Mouse (Mus musculus): Measurements from ENCODE around the gene Rora.

DNA sequence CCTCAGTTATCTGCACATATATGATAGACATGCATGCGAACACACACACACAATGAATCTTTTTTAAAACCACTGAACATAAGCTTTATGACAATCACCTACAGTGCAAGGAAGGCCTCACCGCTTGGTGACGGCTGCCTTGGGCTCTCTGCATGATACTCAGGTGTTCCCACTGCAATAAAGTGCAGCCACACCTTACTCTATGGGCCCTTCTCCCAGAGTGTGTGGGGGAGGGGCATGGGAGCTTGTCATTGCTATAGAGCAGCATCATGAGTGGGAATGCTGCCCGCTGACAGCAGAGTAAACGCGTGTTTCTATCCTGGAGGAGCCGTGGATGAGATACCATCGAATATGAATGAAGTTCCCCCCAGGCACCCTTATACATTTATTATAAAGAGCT lies 525.6 kb downstream of the Rora start:
- TF ChIP-seq CTCF (IDR thresholded peaks at IDR 0.05; ENCODE audit: borderline replicate concordance, control insufficient read depth, extremely low read depth, insufficient read depth, low read length, poor library complexity) (no peak), POLR2A (IDR thresholded peaks at IDR 0.05; ENCODE audit: control insufficient read depth, extremely low read depth, insufficient read depth, low read length, poor library complexity) (no peak)

All from thymus, adult 2 months (tissue).